Mouse (Mus musculus): ENCODE results near the gene Wfdc3. TPM values are rescaled to one million over a fixed set of nuclear protein-coding genes. Genes with fewer than 3 reads are reported as not detected.

Gene Wfdc3
- polyA plus RNA-seq, 1 experiment = not detected

- TF ChIP-seq POLR2A (IDR thresholded peaks at IDR 0.05; ENCODE audit: insufficient read depth, low read depth, low read length) = no peak
- no peak for TF ChIP-seq CTCF (IDR thresholded peaks at IDR 0.05; ENCODE audit: insufficient read depth, low read depth, low read length)
- Histone ChIP-seq H3K27ac (ENCODE audit: insufficient read depth, low read depth, low read length) (no peak overlapping the region), H3K4me3 (ENCODE audit: insufficient read depth, low read depth, low read length) (no peak overlapping the region), H3K4me1 (ENCODE audit: control insufficient read depth, insufficient read depth, low read length) (no peaks in the 10 kb centered on the region)
- 92% methylated on average over 14 of the region's 14 CpGs for WGBS
Observed at GRCm38 (mm10) chr2:164705991-164706390, 39.7 kb downstream of the Wfdc3 start.

DNA sequence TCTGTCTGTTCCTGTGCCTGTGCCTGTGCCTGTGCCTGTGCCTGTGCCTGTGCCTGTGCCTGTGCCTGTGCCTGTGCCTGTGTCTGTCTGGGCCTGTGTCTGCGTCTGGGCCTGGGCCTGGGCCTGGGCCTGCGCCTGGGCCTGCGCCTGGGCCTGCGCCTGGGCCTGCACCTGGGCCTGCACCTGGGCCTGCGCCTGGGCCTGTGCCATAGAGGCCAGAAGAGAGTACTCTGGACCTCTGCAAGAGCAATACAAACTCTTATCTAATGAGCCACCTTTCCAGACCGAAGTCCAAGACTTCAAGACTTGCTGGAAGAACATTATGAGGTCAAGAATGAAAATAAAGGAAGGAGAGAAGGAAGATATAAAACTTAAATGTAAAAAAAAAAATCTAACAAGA is 40.4 kb downstream of the Wfdc3 start:
- H3K4me3 ChIP-seq (ENCODE audit: insufficient read depth, low read depth, low read length) = no peak overlapping the region
- 92% methylated on average over 6 of the region's 6 CpGs for WGBS
- no peaks in the 10 kb centered on the region for H3K4me1 ChIP-seq (ENCODE audit: control insufficient read depth, insufficient read depth, low read length)
- TF ChIP-seq CTCF (IDR thresholded peaks at IDR 0.05; ENCODE audit: insufficient read depth, low read depth, low read length) (no peak), POLR2A (IDR thresholded peaks at IDR 0.05; ENCODE audit: insufficient read depth, low read depth, low read length) (no peak)
- H3K27ac ChIP-seq (ENCODE audit: insufficient read depth, low read depth, low read length) = no peak overlapping the region

DNA sequence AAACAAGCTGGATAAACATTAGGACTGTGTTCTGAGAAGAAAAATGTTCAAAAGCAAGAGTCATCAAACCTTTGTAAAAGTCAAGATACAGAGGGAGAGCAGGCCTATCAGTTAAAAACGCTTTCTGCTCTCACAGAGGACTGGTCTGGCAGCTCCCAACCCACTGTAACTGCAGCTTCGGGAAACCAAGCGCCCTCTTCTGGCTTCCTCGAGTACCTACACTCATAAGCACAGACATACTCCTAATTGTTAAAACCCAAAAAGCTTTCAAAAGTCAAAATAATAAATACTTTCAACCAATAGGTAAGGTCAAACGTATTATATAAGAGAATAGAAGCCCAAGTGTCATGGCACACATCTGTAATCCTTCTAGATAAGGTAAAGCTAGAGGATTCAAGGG is 41.5 kb downstream of the Wfdc3 start:
- no peak overlapping the region for H3K27ac ChIP-seq (ENCODE audit: insufficient read depth, low read depth, low read length)
- WGBS = 83% methylated on average over 5 of the region's 5 CpGs
- TF ChIP-seq POLR2A (IDR thresholded peaks at IDR 0.05; ENCODE audit: insufficient read depth, low read depth, low read length) (no peak), CTCF (IDR thresholded peaks at IDR 0.05; ENCODE audit: insufficient read depth, low read depth, low read length) (no peak)

GRCm38 (mm10) chr2:164701761-164702160 is 44.0 kb downstream of the Wfdc3 start:
- H3K27ac ChIP-seq (ENCODE audit: insufficient read depth, low read depth, low read length) = no peak overlapping the region
- WGBS = 71% methylated on average over 5 of the region's 5 CpGs
- no peaks in the 10 kb centered on the region for H3K4me1 ChIP-seq (ENCODE audit: control insufficient read depth, insufficient read depth, low read length)
- TF ChIP-seq POLR2A (IDR thresholded peaks at IDR 0.05; ENCODE audit: insufficient read depth, low read depth, low read length) = no peak
- no peak for TF ChIP-seq CTCF (IDR thresholded peaks at IDR 0.05; ENCODE audit: insufficient read depth, low read depth, low read length)
- no peak overlapping the region for H3K4me3 ChIP-seq (ENCODE audit: insufficient read depth, low read depth, low read length)

More for the DNA sequence above, 41.5 kb downstream of the Wfdc3 start:
- Histone ChIP-seq H3K4me3 (ENCODE audit: insufficient read depth, low read depth, low read length) (no peak overlapping the region), H3K4me1 (ENCODE audit: control insufficient read depth, insufficient read depth, low read length) (no peaks in the 10 kb centered on the region)

DNA sequence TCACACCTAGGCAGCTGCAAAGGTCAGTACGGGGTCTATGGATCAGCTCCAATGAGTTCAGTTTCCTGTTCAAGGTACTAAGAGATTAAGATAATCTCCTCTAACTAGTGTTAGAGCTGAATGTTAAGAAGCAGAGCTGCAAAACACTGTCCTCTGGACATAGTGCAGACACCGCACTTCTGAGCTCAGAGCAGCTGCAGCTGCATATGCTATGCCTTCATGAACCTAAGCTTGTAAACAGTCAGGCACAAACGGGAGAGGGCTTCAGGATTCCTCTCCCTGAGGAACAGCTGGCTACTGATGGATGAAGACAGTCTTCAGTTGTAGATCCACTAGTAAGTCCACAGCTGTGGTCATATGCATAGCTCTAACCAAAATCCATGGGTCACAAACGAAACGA is 44.8 kb downstream of the Wfdc3 start:
- no peak overlapping the region for H3K27ac ChIP-seq (ENCODE audit: insufficient read depth, low read depth, low read length)
- no peak overlapping the region for H3K4me3 ChIP-seq (ENCODE audit: insufficient read depth, low read depth, low read length)
- WGBS = 82% methylated on average over 5 of the region's 5 CpGs
- TF ChIP-seq POLR2A (IDR thresholded peaks at IDR 0.05; ENCODE audit: insufficient read depth, low read depth, low read length) = no peak
- TF ChIP-seq CTCF (IDR thresholded peaks at IDR 0.05; ENCODE audit: insufficient read depth, low read depth, low read length) = no peak
- no peaks in the 10 kb centered on the region for H3K4me1 ChIP-seq (ENCODE audit: control insufficient read depth, insufficient read depth, low read length)

DNA sequence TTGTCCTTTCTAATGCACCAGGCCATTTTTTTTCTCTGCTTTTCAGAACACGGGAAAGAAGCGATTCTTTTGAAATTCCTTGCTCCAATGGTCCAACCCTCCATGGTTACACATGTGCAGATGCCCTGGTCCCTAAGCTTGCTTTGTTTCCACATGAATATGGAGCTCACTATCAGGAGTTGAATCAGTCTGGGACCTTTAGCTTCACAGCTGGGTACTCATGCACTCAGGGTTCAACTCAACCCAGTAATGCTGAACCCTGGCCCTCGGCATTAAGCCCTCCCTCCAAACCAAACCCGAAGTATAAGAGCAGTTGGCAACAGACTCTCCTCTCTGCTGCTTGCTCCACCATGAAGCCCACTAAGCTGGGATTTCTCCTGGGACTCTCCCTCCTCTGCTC is 47.5 kb downstream of the Wfdc3 start, which contains the start of gene Spint4:
Gene Spint4 (plus strand): TSS at position 301 of the 400 bp plus-strand sequence.
- Histone ChIP-seq H3K4me1 (ENCODE audit: control insufficient read depth, insufficient read depth, low read length) (no peaks in the 10 kb centered on the region), H3K4me3 (ENCODE audit: insufficient read depth, low read depth, low read length) (no peak within 1 kb of the TSS), H3K27ac (ENCODE audit: insufficient read depth, low read depth, low read length) (no peak within 1 kb of the TSS)
- TF ChIP-seq CTCF (IDR thresholded peaks at IDR 0.05; ENCODE audit: insufficient read depth, low read depth, low read length) (no peak), POLR2A (IDR thresholded peaks at IDR 0.05; ENCODE audit: insufficient read depth, low read depth, low read length) (no peak)
- 69% methylated on average over 4 of the region's 4 CpGs for WGBS

- 79% methylated on average over 3 of the region's 3 CpGs for WGBS
- H3K4me3 ChIP-seq (ENCODE audit: insufficient read depth, low read depth, low read length) = no peak within 1 kb of the TSS
- no peak for TF ChIP-seq CTCF (IDR thresholded peaks at IDR 0.05; ENCODE audit: insufficient read depth, low read depth, low read length)
- no peak for TF ChIP-seq POLR2A (IDR thresholded peaks at IDR 0.05; ENCODE audit: insufficient read depth, low read depth, low read length)
- H3K4me1 ChIP-seq (ENCODE audit: control insufficient read depth, insufficient read depth, low read length) = no peaks in the 10 kb centered on the region
- H3K27ac ChIP-seq (ENCODE audit: insufficient read depth, low read depth, low read length) = no peak within 1 kb of the TSS
Observed at GRCm38 (mm10) chr2:164684807-164685206, 60.9 kb downstream of the Wfdc3 start, which contains the start of gene Wfdc13. Wfdc13 (plus strand) TSS chr2:164685107.

Other genes with a start within 250 kb of the Wfdc3 start
- not detected in 2 replicates for gene Pigt, start 248.4 kb downstream of the Wfdc3 start, polyA plus RNA-seq (2012; ENCODE audit: insufficient read depth, insufficient read length, low replicate concordance, missing spikeins)
- gene Wfdc2, start 183.5 kb downstream of the Wfdc3 start, polyA plus RNA-seq (2012; ENCODE audit: insufficient read depth, insufficient read length, low replicate concordance, missing spikeins) = not detected in 2 replicates
- not detected in 2 replicates for gene Spint3, start 172.5 kb downstream of the Wfdc3 start, polyA plus RNA-seq (2012; ENCODE audit: insufficient read depth, insufficient read length, low replicate concordance, missing spikeins)
- gene Wfdc6a, start 160.5 kb downstream of the Wfdc3 start, polyA plus RNA-seq (2012; ENCODE audit: insufficient read depth, insufficient read length, low replicate concordance, missing spikeins) = not detected in 2 replicates
- not detected in 2 replicates for gene Eppin, start 152.3 kb downstream of the Wfdc3 start, polyA plus RNA-seq (2012; ENCODE audit: insufficient read depth, insufficient read length, low replicate concordance, missing spikeins)
- gene Wfdc6b, start 132.4 kb downstream of the Wfdc3 start, polyA plus RNA-seq (2012; ENCODE audit: insufficient read depth, insufficient read length, low replicate concordance, missing spikeins) = not detected in 2 replicates
- not detected in 2 replicates for gene Wfdc8, start 132.3 kb downstream of the Wfdc3 start, polyA plus RNA-seq (2012; ENCODE audit: insufficient read depth, insufficient read length, low replicate concordance, missing spikeins)
- not detected in 2 replicates for gene Wfdc16, start 107.1 kb downstream of the Wfdc3 start, polyA plus RNA-seq (2012; ENCODE audit: insufficient read depth, insufficient read length, low replicate concordance, missing spikeins)
- gene Wfdc10, start 89.9 kb downstream of the Wfdc3 start, polyA plus RNA-seq (2012; ENCODE audit: insufficient read depth, insufficient read length, low replicate concordance, missing spikeins) = not detected in 2 replicates
- not detected in 2 replicates for gene Wfdc9, start 89.3 kb downstream of the Wfdc3 start, polyA plus RNA-seq (2012; ENCODE audit: insufficient read depth, insufficient read length, low replicate concordance, missing spikeins)
- not detected in 2 replicates for gene Wfdc11, start 71.8 kb downstream of the Wfdc3 start, polyA plus RNA-seq (2012; ENCODE audit: insufficient read depth, insufficient read length, low replicate concordance, missing spikeins)
- gene Wfdc13, start 60.8 kb downstream of the Wfdc3 start, polyA plus RNA-seq (2012; ENCODE audit: insufficient read depth, insufficient read length, low replicate concordance, missing spikeins) = not detected in 2 replicates
- not detected in 2 replicates for gene Spint4, start 47.4 kb downstream of the Wfdc3 start, polyA plus RNA-seq (2012; ENCODE audit: insufficient read depth, insufficient read length, low replicate concordance, missing spikeins)
- gene Spint5, start 30.6 kb downstream of the Wfdc3 start, polyA plus RNA-seq (2012; ENCODE audit: insufficient read depth, insufficient read length, low replicate concordance, missing spikeins) = not detected in 2 replicates
- gene Dnttip1, start 52 bp upstream of the Wfdc3 start, polyA plus RNA-seq (2012; ENCODE audit: insufficient read depth, insufficient read length, low replicate concordance, missing spikeins) = not detected in 2 replicates
- gene Ube2c, start 24.0 kb upstream of the Wfdc3 start, polyA plus RNA-seq (2012; ENCODE audit: insufficient read depth, insufficient read length, low replicate concordance, missing spikeins) = not detected in 2 replicates
- not detected in 2 replicates for gene Tnnc2, start 34.0 kb upstream of the Wfdc3 start, polyA plus RNA-seq (2012; ENCODE audit: insufficient read depth, insufficient read length, low replicate concordance, missing spikeins)
- not detected in 2 replicates for gene Snx21, start 39.9 kb upstream of the Wfdc3 start, polyA plus RNA-seq (2012; ENCODE audit: insufficient read depth, insufficient read length, low replicate concordance, missing spikeins)
- not detected in 2 replicates for gene Acot8, start 59.0 kb upstream of the Wfdc3 start, polyA plus RNA-seq (2012; ENCODE audit: insufficient read depth, insufficient read length, low replicate concordance, missing spikeins)
- not detected in 2 replicates for gene Zswim3, start 59.2 kb upstream of the Wfdc3 start, polyA plus RNA-seq (2012; ENCODE audit: insufficient read depth, insufficient read length, low replicate concordance, missing spikeins)
- not detected in 2 replicates for gene Zswim1, start 76.8 kb upstream of the Wfdc3 start, polyA plus RNA-seq (2012; ENCODE audit: insufficient read depth, insufficient read length, low replicate concordance, missing spikeins)
- not detected in 2 replicates for gene Spata25, start 82.6 kb upstream of the Wfdc3 start, polyA plus RNA-seq (2012; ENCODE audit: insufficient read depth, insufficient read length, low replicate concordance, missing spikeins)
- gene Ctsa, start 86.9 kb upstream of the Wfdc3 start, polyA plus RNA-seq (2012; ENCODE audit: insufficient read depth, insufficient read length, low replicate concordance, missing spikeins) = not detected in 2 replicates
- gene Neurl2, start 87.5 kb upstream of the Wfdc3 start, polyA plus RNA-seq (2012; ENCODE audit: insufficient read depth, insufficient read length, low replicate concordance, missing spikeins) = not detected in 2 replicates
- not detected in 2 replicates for gene Pltp, start 111.8 kb upstream of the Wfdc3 start, polyA plus RNA-seq (2012; ENCODE audit: insufficient read depth, insufficient read length, low replicate concordance, missing spikeins)
- not detected in 2 replicates for gene Pcif1, start 133.4 kb upstream of the Wfdc3 start, polyA plus RNA-seq (2012; ENCODE audit: insufficient read depth, insufficient read length, low replicate concordance, missing spikeins)
- not detected in 2 replicates for gene Zfp335, start 165.8 kb upstream of the Wfdc3 start, polyA plus RNA-seq (2012; ENCODE audit: insufficient read depth, insufficient read length, low replicate concordance, missing spikeins)
- not detected in 2 replicates for gene Mmp9, start 194.8 kb upstream of the Wfdc3 start, polyA plus RNA-seq (2012; ENCODE audit: insufficient read depth, insufficient read length, low replicate concordance, missing spikeins)
- not detected in 2 replicates for gene Slc12a5, start 214.9 kb upstream of the Wfdc3 start, polyA plus RNA-seq (2012; ENCODE audit: insufficient read depth, insufficient read length, low replicate concordance, missing spikeins)